Mouse (Mus musculus): ENCODE measurements around the gene Tfb2m. TPM values are rescaled to one million over a fixed set of nuclear protein-coding genes. Genes with fewer than 3 reads are reported as not detected.

The Tfb2m gene
- polyA plus RNA-seq, 1 experiment from 2014 or later = 7.7 TPM

DNA sequence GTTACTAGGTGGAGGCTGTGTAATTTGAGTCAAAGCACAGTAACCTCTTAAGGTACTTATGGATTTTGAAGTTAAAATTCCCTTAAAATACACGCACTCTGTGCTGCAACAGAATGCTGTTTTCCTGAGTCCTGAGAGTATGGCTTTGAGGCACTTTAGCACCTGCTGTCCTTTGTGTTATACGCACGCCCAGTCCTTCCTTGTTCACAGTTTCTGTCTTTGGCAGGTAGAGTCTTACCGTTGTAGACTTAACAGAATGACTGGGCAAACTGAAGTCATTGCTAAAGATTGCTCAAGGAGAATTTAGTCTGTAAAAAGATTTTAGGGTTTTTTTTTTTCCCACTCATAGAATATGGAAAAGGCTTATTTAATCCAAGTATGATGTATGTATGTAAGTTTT, 5.9 kb upstream of the Tfb2m start:
- Histone ChIP-seq H3K4me1 (ENCODE audit: control insufficient read depth, low read depth, low read length) (peaks cover 57% of the 10 kb centered on the region), H3K27ac (ENCODE audit: low read length) (peak overlapping the region; percentile 75), H3K4me3 (ENCODE audit: low read depth, low read length) (0 out of 2 replicates have a peak overlapping the region, but pooled peaks have one; percentile 5), H3K4me2 (ENCODE audit: low read depth, low read length) (peak overlapping the region; percentile 61), H3K27me3 (ENCODE audit: control insufficient read depth, insufficient read depth, low read depth, low read length) (no peaks in the 10 kb centered on the region), H3K36me3 (ENCODE audit: control insufficient read depth, insufficient read depth) (no peaks in the 10 kb centered on the region), H3K9ac (ENCODE audit: low read depth, low read length) (peak overlapping the region; percentile 37; the same call in 1 of the 2 replicates), H3K9me3 (replicated peaks; ENCODE audit: control insufficient read depth, low read length) (no peaks in the 10 kb centered on the region)
- ATAC-seq (ENCODE audit: low read depth) = no peak
- 62% methylated on average over 4 of the region's 4 CpGs for WGBS (ENCODE audit: insufficient replicate concordance)

DNA sequence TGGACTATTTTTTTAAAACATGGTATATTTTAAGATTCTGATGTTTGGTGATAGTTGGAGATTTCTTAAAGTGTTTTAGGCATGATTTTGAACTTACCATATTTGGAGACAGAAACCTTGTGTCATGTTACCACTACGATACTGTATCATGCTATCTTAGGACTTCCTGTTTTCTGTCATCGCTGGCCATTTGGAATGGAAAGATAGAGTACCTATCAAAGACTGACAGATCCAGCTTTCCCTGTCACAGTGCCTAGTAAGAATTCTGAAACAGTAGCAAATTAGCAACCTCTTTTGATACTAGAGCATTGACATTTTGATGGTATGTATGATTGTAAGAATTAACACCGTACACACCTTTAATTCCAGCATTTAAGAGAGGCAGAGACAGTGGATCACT, 5.3 kb upstream of the Tfb2m start:
- peak; percentile 80 for ATAC-seq (ENCODE audit: low read depth)
- Histone ChIP-seq H3K4me3 (ENCODE audit: low read depth, low read length) (no peak overlapping the region), H3K4me2 (ENCODE audit: low read depth, low read length) (peak overlapping the region; percentile 61), H3K9ac (ENCODE audit: low read depth, low read length) (no peak overlapping the region), H3K27me3 (ENCODE audit: control insufficient read depth, insufficient read depth, low read depth, low read length) (no peaks in the 10 kb centered on the region), H3K4me1 (ENCODE audit: control insufficient read depth, low read depth, low read length) (peaks cover 57% of the 10 kb centered on the region), H3K9me3 (replicated peaks; ENCODE audit: control insufficient read depth, low read length) (no peaks in the 10 kb centered on the region), H3K27ac (ENCODE audit: low read length) (peak overlapping the region; percentile 68), H3K36me3 (ENCODE audit: control insufficient read depth, insufficient read depth) (no peaks in the 10 kb centered on the region)
- 21% methylated on average over 3 of the region's 3 CpGs for WGBS (ENCODE audit: insufficient replicate concordance)

DNA sequence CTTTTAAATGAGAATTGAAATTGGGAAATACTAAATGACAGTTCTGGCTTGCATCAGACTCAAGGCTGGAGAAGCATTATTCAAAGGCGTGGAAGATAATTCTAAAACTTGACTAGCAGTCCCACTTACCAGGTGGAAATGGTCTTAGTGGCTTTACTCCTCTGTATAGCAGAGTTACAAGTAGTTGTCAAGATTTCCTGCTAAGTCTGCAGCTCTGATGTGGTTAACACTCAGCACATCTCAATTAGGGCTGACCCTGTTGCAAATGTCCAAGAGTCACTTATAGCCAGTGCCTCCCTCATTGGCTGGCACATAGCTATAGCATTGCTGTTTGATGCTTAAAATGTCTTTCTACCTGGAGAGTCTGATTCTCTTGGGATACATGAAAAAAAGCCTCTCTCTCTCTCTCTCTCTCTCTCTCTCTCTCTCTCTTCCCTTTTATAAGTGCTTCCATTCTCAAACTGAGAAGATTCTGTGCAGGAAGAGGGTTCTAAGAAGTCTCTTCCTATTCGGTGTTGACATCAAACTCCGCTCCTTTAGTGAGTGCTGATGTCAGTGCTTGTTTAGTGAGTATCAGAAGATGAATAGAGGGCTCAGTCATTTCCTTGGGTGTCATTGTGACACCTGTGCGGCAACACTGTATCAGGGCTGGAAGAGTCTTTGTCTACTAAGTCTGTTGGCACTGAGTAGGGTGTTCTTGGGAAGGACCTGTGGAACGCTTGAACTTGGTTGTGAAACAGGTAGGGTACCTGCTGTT, 3.1 kb upstream of the Tfb2m start:
- Histone ChIP-seq H3K9ac (ENCODE audit: low read depth, low read length) (no peak overlapping the region), H3K4me2 (ENCODE audit: low read depth, low read length) (no peak overlapping the region)

GRCm38 (mm10) chr1:179548220-179548619, 2.2 kb upstream of the Tfb2m start:
- no peaks in the 10 kb centered on the region for H3K27me3 ChIP-seq (ENCODE audit: control insufficient read depth, insufficient read depth, low read depth, low read length)
- no peak for ATAC-seq (ENCODE audit: low read depth)
- peaks cover 59% of the 10 kb centered on the region for H3K4me1 ChIP-seq (ENCODE audit: control insufficient read depth, low read depth, low read length)
- H3K36me3 ChIP-seq (ENCODE audit: control insufficient read depth, insufficient read depth) = no peaks in the 10 kb centered on the region
- H3K9ac ChIP-seq (ENCODE audit: low read depth, low read length) = peak overlapping the region; percentile 95
- WGBS (ENCODE audit: insufficient replicate concordance) = 87% methylated on average over 11 of the region's 11 CpGs
- peak overlapping the region; percentile 96 for H3K4me3 ChIP-seq (ENCODE audit: low read depth, low read length)
- H3K9me3 ChIP-seq (replicated peaks; ENCODE audit: control insufficient read depth, low read length) = no peaks in the 10 kb centered on the region
- H3K4me2 ChIP-seq (ENCODE audit: low read depth, low read length) = peak overlapping the region; percentile 83
- no peak overlapping the region for H3K27ac ChIP-seq (ENCODE audit: low read length)

More for the DNA sequence above, 3.1 kb upstream of the Tfb2m start:
- H3K4me1 ChIP-seq (ENCODE audit: control insufficient read depth, low read depth, low read length) = peaks cover 68% of the 10 kb centered on the region
- no peaks in the 10 kb centered on the region for H3K27me3 ChIP-seq (ENCODE audit: control insufficient read depth, insufficient read depth, low read depth, low read length)
- no peak for ATAC-seq (ENCODE audit: low read depth)
- H3K36me3 ChIP-seq (ENCODE audit: control insufficient read depth, insufficient read depth) = no peaks in the 10 kb centered on the region
- H3K4me3 ChIP-seq (ENCODE audit: low read depth, low read length) = no peak overlapping the region
- no peaks in the 10 kb centered on the region for H3K9me3 ChIP-seq (replicated peaks; ENCODE audit: control insufficient read depth, low read length)
- H3K27ac ChIP-seq (ENCODE audit: low read length) = peak overlapping the region; percentile 34; the same call in 1 of the 2 replicates
- WGBS (ENCODE audit: insufficient replicate concordance) = 84% methylated on average over 5 of the region's 5 CpGs

- no peaks in the 10 kb centered on the region for H3K36me3 ChIP-seq (ENCODE audit: control insufficient read depth, insufficient read depth)
- H3K4me2 ChIP-seq (ENCODE audit: low read depth, low read length) = peak overlapping the region; percentile 83
- no peak for ATAC-seq (ENCODE audit: low read depth)
- H3K27me3 ChIP-seq (ENCODE audit: control insufficient read depth, insufficient read depth, low read depth, low read length) = no peaks in the 10 kb centered on the region
- H3K27ac ChIP-seq (ENCODE audit: low read length) = peak overlapping the region; percentile 98; the same call in 1 of the 2 replicates
- no peaks in the 10 kb centered on the region for H3K9me3 ChIP-seq (replicated peaks; ENCODE audit: control insufficient read depth, low read length)
- H3K4me3 ChIP-seq (ENCODE audit: low read depth, low read length) = peak overlapping the region; percentile 96
- WGBS (ENCODE audit: insufficient replicate concordance) = 17% methylated on average over 5 of the region's 5 CpGs
- H3K9ac ChIP-seq (ENCODE audit: low read depth, low read length) = peak overlapping the region; percentile 95
- H3K4me1 ChIP-seq (ENCODE audit: control insufficient read depth, low read depth, low read length) = peaks cover 50% of the 10 kb centered on the region
Observed at GRCm38 (mm10) chr1:179547176-179547575, 1.1 kb upstream of the Tfb2m start.

DNA sequence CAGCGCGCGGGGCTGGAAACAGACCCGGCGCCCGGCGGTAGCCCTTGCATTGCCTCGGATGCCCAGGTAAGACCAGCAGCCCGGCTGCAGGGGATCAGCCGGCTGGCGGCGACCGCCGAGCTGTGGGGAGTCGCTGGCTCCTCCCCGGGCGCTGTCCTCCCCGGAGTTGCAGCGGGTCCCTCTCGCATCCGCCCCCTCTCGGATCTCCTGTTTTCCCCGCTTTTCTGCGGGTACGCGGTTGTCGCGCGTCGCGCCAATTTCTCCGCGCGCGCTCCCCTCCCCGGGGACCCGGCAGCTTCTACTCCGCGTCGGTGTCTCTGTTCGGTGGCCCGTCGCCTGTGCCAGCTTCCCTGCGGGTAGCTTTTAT, 467 bp upstream of the Tfb2m start:
- Histone ChIP-seq H3K9ac (ENCODE audit: low read depth, low read length) (peak overlapping the region; percentile 95), H3K4me3 (ENCODE audit: low read depth, low read length) (peak overlapping the region; percentile 96), H3K4me1 (ENCODE audit: control insufficient read depth, low read depth, low read length) (peaks cover 45% of the 10 kb centered on the region), H3K9me3 (replicated peaks; ENCODE audit: control insufficient read depth, low read length) (no peaks in the 10 kb centered on the region), H3K36me3 (ENCODE audit: control insufficient read depth, insufficient read depth) (no peaks in the 10 kb centered on the region), H3K27me3 (ENCODE audit: control insufficient read depth, insufficient read depth, low read depth, low read length) (no peaks in the 10 kb centered on the region), H3K4me2 (ENCODE audit: low read depth, low read length) (peak overlapping the region; percentile 83), H3K27ac (ENCODE audit: low read length) (peak overlapping the region; percentile 98)
- under 1% methylated on average over 44 of the region's 44 CpGs for WGBS (ENCODE audit: insufficient replicate concordance)
- peak; percentile 70 for ATAC-seq (ENCODE audit: low read depth)

DNA sequence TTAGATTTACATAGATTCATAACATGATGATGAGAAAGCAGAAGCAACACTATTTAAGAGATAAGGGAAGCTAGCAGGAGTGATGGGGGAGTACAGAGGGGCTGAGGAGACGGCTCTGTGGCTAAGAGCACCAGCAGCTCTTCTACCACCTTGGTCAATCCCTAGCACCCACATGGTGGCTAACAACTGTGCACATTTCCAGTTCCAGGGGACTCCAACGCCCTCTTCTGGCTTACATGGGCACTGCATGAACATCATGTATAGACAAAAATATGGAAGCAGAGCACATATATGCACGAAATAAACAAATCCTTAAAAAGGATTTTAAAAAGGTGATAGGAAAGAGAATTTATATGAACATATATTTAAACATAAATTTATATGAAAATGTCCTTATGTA, 4.6 kb downstream of the Tfb2m start:
- Histone ChIP-seq H3K4me3 (ENCODE audit: low read depth, low read length) (no peak overlapping the region), H3K9ac (ENCODE audit: low read depth, low read length) (no peak overlapping the region), H3K4me1 (ENCODE audit: control insufficient read depth, low read depth, low read length) (peaks cover 12% of the 10 kb centered on the region), H3K4me2 (ENCODE audit: low read depth, low read length) (no peak overlapping the region), H3K9me3 (replicated peaks; ENCODE audit: control insufficient read depth, low read length) (no peaks in the 10 kb centered on the region), H3K27me3 (ENCODE audit: control insufficient read depth, insufficient read depth, low read depth, low read length) (no peaks in the 10 kb centered on the region), H3K27ac (ENCODE audit: low read length) (no peak overlapping the region), H3K36me3 (ENCODE audit: control insufficient read depth, insufficient read depth) (no peaks in the 10 kb centered on the region)
- 46% methylated on average over 3 of the region's 3 CpGs for WGBS (ENCODE audit: insufficient replicate concordance)
- ATAC-seq (ENCODE audit: low read depth) = no peak

GRCm38 (mm10) chr1:179539887-179540286, 6.2 kb downstream of the Tfb2m start:
- Histone ChIP-seq H3K9ac (ENCODE audit: low read depth, low read length) (no peak overlapping the region), H3K36me3 (ENCODE audit: control insufficient read depth, insufficient read depth) (no peaks in the 10 kb centered on the region), H3K4me2 (ENCODE audit: low read depth, low read length) (no peak overlapping the region), H3K4me1 (ENCODE audit: control insufficient read depth, low read depth, low read length) (peaks cover 7% of the 10 kb centered on the region), H3K27ac (ENCODE audit: low read length) (no peak overlapping the region), H3K27me3 (ENCODE audit: control insufficient read depth, insufficient read depth, low read depth, low read length) (no peaks in the 10 kb centered on the region), H3K4me3 (ENCODE audit: low read depth, low read length) (no peak overlapping the region), H3K9me3 (replicated peaks; ENCODE audit: control insufficient read depth, low read length) (no peaks in the 10 kb centered on the region)
- WGBS (ENCODE audit: insufficient replicate concordance) = 72% methylated on average over 3 of the region's 3 CpGs
- no peak for ATAC-seq (ENCODE audit: low read depth)

DNA sequence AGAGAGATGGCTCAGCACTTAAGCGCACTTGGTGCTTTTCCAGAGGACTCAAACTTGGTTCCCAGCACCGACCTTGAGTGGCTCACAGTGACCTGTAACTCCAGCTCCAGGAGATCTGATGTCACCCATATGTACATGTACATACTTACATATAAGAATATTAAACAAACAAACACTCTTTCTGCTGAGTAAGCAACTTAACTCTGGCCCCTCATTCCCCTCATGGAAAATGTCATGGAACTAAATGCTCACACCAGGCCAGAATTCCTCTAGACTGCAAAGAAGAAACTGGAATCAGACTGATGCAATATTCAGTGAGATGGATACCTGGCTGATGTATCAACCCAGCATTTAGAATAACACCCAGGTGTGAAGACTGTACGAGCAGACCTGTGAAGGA, 7.0 kb downstream of the Tfb2m start:
- no peaks in the 10 kb centered on the region for H3K9me3 ChIP-seq (replicated peaks; ENCODE audit: control insufficient read depth, low read length)
- no peak overlapping the region for H3K4me2 ChIP-seq (ENCODE audit: low read depth, low read length)
- no peaks in the 10 kb centered on the region for H3K27me3 ChIP-seq (ENCODE audit: control insufficient read depth, insufficient read depth, low read depth, low read length)
- no peaks in the 10 kb centered on the region for H3K4me1 ChIP-seq (ENCODE audit: control insufficient read depth, low read depth, low read length)
- 88% methylated on average over 3 of the region's 3 CpGs for WGBS (ENCODE audit: insufficient replicate concordance)
- H3K27ac ChIP-seq (ENCODE audit: low read length) = no peak overlapping the region
- no peak for ATAC-seq (ENCODE audit: low read depth)
- H3K4me3 ChIP-seq (ENCODE audit: low read depth, low read length) = no peak overlapping the region
- H3K9ac ChIP-seq (ENCODE audit: low read depth, low read length) = no peak overlapping the region
- H3K36me3 ChIP-seq (ENCODE audit: control insufficient read depth, insufficient read depth) = no peaks in the 10 kb centered on the region
